Mouse (Mus musculus): ENCODE measurements around the gene Tpgs1. TPM values are rescaled to one million over a fixed set of nuclear protein-coding genes. Genes with fewer than 3 reads are reported as not detected.
A peak's percentile ranks its signal among the peaks of the same experiment; 100 is the strongest.

Tpgs1 gene
- polyA plus RNA-seq, 1 experiment from 2014 or later, result 53.2 TPM

DNA sequence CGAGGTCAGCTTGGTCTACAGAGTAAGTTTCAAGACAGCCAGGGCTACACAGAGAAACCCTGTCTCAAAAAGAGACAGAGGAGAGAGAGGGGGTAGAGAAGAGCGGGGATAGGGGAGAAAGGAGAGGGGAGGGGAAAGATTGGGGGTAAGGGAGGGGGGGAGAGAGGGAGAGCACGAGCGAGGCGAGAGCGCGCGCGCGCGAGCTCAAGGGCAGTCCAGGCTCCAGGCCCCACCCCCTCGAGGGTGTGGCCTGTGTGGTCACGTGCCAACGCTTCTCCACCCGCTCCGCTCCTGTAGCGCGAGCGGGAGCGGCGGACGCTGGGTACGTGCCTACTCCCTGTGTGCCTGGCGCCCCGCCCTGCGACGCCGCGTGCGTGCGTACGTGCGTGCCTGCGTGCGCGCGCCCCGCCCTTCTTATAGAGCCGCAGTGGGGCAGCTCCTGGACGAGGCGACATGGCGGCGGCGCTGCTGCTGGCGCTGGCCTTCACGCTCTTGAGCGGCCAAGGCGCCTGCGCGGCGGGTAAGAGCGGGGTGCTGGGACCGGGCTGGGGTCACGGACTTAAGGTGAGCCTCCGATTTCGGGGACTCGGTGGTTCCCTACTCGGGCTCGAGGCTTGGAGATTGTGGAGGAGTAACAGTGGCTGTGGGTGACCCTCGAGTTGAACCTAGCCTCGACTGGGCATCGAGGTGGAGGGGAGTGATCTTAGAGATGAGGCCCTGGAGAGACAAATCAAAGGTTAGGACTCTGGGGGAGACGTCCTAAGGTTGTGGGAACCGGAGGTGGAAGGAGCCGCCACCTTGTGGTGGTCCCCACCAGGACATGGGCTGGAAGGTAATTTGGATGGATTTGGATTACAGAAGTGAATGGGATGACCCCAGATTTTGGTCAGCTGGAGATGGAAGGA, 35.1 kb downstream of the Tpgs1 start, which contains the start of gene Bsg:
Bsg (plus strand) TSS at position 427 of the 905 bp plus-strand sequence.
- Histone ChIP-seq H3K9me3 (replicated peaks; ENCODE audit: control insufficient read depth, low read length) (no peaks in the 10 kb centered on the region), H3K27me3 (ENCODE audit: control insufficient read depth, insufficient read depth, low read length) (no peaks in the 10 kb centered on the region), H3K9ac (ENCODE audit: low read length) (peak within 1 kb of the TSS; percentile 98), H3K36me3 (ENCODE audit: control insufficient read depth, insufficient read depth, low read length) (peaks cover 9% of the 10 kb centered on the region), H3K4me1 (ENCODE audit: control insufficient read depth, insufficient read depth, low read length) (peaks cover 35% of the 10 kb centered on the region), H3K4me2 (ENCODE audit: low read depth, low read length) (peak within 1 kb of the TSS; percentile 91), H3K4me3 (replicated peaks; ENCODE audit: low read length) (peak within 1 kb of the TSS; percentile 89), H3K27ac (ENCODE audit: low read length) (peak within 1 kb of the TSS; percentile 90)
- under 1% methylated on average over 65 of the region's 65 CpGs for WGBS
- peak; percentile 95 for ATAC-seq (ENCODE audit: insufficient read depth, low FRiP score)

DNA sequence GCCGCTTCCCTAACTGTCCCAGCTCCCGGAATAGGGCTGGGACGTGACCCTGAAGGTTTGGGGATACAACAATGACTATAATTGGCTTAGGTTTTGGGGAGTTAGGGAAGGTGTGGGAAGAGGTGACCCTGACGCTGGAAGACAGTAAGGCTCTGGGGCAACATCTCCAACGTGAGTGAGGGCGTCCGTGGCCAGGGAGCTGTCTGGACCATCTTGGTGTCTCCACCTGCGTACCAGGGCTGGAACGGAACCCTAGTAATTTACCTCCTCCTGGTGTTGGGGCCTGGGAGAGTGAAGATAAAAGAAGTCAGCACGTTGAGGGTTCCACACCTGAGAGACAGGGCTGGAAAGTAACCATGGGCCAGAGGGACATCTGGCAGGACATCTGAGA, 35.8 kb downstream of the Tpgs1 start:
- peak overlapping the region; percentile 91 for H3K4me2 ChIP-seq (ENCODE audit: low read depth, low read length)
- H3K36me3 ChIP-seq (ENCODE audit: control insufficient read depth, insufficient read depth, low read length), result peaks cover 13% of the 10 kb centered on the region
- no peaks in the 10 kb centered on the region for H3K27me3 ChIP-seq (ENCODE audit: control insufficient read depth, insufficient read depth, low read length)
- no peaks in the 10 kb centered on the region for H3K9me3 ChIP-seq (replicated peaks; ENCODE audit: control insufficient read depth, low read length)
- peaks cover 35% of the 10 kb centered on the region for H3K4me1 ChIP-seq (ENCODE audit: control insufficient read depth, insufficient read depth, low read length)
- ATAC-seq (ENCODE audit: insufficient read depth, low FRiP score), result no peak
- 3% methylated on average over 10 of the region's 10 CpGs for WGBS
- peak overlapping the region; percentile 89 for H3K4me3 ChIP-seq (replicated peaks; ENCODE audit: low read length)
- H3K27ac ChIP-seq (ENCODE audit: low read length), result peak overlapping the region; percentile 90
- peak overlapping the region; percentile 98 for H3K9ac ChIP-seq (ENCODE audit: low read length)

DNA sequence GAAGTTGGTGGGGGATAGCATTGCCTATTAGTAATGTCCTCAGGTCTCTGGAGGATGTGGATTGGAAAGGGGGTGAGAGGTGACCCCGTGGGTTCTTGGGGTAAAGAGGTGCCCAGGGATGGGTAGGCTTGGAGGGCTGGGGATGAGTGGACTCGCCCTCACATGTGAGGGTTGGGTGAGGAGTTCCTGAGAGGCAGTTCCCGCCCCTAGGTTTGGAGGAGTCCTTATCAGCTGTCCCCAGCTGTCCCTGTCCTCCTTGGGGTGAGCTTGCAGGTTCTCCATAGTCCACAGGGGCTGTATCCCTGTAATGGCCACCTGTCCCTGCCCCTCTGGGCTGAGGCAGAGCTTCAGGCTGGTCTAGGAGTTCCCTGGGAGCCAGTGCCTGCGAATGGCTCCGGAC, 36.8 kb downstream of the Tpgs1 start:
- H3K27ac ChIP-seq (ENCODE audit: low read length), result no peak overlapping the region
- peaks cover 35% of the 10 kb centered on the region for H3K4me1 ChIP-seq (ENCODE audit: control insufficient read depth, insufficient read depth, low read length)
- H3K4me3 ChIP-seq (replicated peaks; ENCODE audit: low read length), result peak overlapping the region; percentile 89
- ATAC-seq (ENCODE audit: insufficient read depth, low FRiP score), result no peak
- peak overlapping the region; percentile 98 for H3K9ac ChIP-seq (ENCODE audit: low read length)
- 74% methylated on average over 5 of the region's 5 CpGs for WGBS
- H3K9me3 ChIP-seq (replicated peaks; ENCODE audit: control insufficient read depth, low read length), result no peaks in the 10 kb centered on the region
- H3K4me2 ChIP-seq (ENCODE audit: low read depth, low read length), result peak overlapping the region; percentile 91
- H3K27me3 ChIP-seq (ENCODE audit: control insufficient read depth, insufficient read depth, low read length), result no peaks in the 10 kb centered on the region
- peaks cover 23% of the 10 kb centered on the region for H3K36me3 ChIP-seq (ENCODE audit: control insufficient read depth, insufficient read depth, low read length)

DNA sequence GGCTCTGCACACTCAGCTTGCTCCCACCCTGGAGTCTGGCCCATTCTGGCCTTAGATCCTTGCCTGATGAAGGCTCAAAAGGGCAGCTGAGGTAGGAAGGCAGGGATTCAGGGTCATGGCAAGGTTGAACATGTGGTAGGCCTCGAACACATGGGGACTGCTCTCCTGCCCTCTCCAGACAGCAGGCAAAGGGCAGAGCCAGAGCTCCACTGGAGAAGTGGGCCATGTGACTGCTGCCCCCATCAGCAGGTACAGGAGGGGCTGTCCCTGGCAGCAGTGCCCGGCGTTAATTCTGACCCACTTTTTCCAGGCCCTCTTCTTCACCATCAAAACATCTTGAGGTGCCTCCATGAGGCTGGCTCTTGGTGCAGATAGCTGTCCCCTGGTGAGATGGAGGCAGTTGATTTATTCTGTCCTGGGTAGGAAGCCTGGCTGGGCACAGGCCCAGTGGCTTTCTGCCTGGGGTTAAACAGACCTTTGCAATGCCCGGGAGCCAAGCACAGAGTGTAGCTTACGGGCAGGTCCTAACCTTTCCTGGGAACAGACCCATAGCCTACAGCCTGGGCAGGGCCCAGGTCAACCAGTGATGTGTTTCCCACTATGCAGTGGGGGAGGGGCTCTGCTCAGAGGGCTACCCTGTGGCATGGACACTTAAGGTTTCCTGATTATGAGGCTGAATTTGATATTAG, 37.4 kb downstream of the Tpgs1 start:
- no peak overlapping the region for H3K27ac ChIP-seq (ENCODE audit: low read length)
- H3K4me1 ChIP-seq (ENCODE audit: control insufficient read depth, insufficient read depth, low read length), result peaks cover 31% of the 10 kb centered on the region
- 74% methylated on average over 5 of the region's 5 CpGs for WGBS
- H3K4me2 ChIP-seq (ENCODE audit: low read depth, low read length), result peak overlapping the region; percentile 91
- H3K9me3 ChIP-seq (replicated peaks; ENCODE audit: control insufficient read depth, low read length), result no peaks in the 10 kb centered on the region
- H3K9ac ChIP-seq (ENCODE audit: low read length), result peak overlapping the region; percentile 98
- peak overlapping the region; percentile 89 for H3K4me3 ChIP-seq (replicated peaks; ENCODE audit: low read length)
- no peak for ATAC-seq (ENCODE audit: insufficient read depth, low FRiP score)
- peaks cover 28% of the 10 kb centered on the region for H3K36me3 ChIP-seq (ENCODE audit: control insufficient read depth, insufficient read depth, low read length)
- H3K27me3 ChIP-seq (ENCODE audit: control insufficient read depth, insufficient read depth, low read length), result no peaks in the 10 kb centered on the region

DNA sequence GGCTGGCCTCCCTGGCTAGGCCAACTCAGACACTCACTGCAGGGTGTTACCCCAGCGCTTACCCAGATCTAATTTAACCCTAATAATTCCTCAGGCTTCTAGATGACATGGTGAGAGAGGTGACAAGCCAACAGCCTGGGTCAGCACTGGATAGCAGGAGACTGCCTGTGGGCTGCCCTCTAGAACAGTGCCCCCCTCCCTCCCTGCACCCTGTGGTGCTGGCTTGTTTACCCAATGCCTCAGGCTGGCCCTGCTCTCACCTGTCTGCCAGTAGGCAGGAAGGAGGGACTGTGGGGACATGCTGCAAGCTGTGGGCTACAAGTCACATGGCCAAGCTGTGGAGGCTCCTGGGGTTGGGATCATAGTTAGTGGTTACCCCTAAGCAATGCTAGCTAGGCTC, 38.0 kb downstream of the Tpgs1 start:
- no peak for ATAC-seq (ENCODE audit: insufficient read depth, low FRiP score)
- no peak overlapping the region for H3K27ac ChIP-seq (ENCODE audit: low read length)
- H3K4me1 ChIP-seq (ENCODE audit: control insufficient read depth, insufficient read depth, low read length), result peaks cover 24% of the 10 kb centered on the region
- no peaks in the 10 kb centered on the region for H3K27me3 ChIP-seq (ENCODE audit: control insufficient read depth, insufficient read depth, low read length)
- no peaks in the 10 kb centered on the region for H3K9me3 ChIP-seq (replicated peaks; ENCODE audit: control insufficient read depth, low read length)
- peak overlapping the region; percentile 91 for H3K4me2 ChIP-seq (ENCODE audit: low read depth, low read length)
- H3K9ac ChIP-seq (ENCODE audit: low read length), result no peak overlapping the region; the same call in 1 of the 2 replicates
- no peak overlapping the region for H3K4me3 ChIP-seq (replicated peaks; ENCODE audit: low read length)
- H3K36me3 ChIP-seq (ENCODE audit: control insufficient read depth, insufficient read depth, low read length), result peaks cover 34% of the 10 kb centered on the region
- 65% methylated on average over 1 of the region's 1 CpGs for WGBS

DNA sequence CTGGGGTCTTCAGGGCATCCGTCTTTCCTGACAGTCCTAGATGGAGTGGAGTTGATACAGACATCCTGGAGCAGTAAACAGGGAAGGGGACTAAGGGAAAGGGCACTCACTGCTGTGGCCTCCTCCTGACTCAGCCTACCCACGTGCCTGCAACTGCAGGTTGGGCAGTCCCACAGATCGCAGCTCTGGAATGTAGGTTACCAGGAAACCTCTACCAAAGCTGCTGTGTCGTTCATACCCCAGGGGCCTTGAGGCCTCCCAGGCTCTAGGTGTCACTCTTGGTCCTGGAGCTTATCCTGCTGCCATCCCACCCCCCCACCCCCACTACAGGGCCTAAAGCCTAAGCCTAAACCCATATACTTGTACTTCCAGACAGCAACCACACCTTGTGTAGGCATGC, 38.6 kb downstream of the Tpgs1 start:
- 54% methylated on average over 4 of the region's 4 CpGs for WGBS
- ATAC-seq (ENCODE audit: insufficient read depth, low FRiP score), result no peak

DNA sequence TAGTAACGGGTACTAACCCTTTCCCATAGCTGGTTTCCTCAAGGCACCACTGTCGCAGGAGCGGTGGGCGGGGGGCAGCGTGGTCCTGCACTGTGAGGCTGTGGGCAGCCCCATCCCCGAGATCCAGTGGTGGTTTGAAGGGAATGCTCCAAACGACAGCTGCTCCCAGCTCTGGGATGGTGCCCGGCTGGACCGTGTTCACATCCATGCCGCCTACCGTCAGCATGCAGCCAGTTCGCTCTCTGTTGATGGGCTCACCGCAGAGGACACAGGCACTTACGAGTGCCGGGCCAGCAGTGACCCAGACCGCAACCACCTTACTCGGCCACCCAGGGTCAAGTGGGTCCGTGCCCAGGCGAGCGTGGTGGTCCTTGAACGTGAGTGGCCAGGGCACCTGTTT, 39.5 kb downstream of the Tpgs1 start:
- H3K9ac ChIP-seq (ENCODE audit: low read length), result no peak overlapping the region
- peaks cover 34% of the 10 kb centered on the region for H3K36me3 ChIP-seq (ENCODE audit: control insufficient read depth, insufficient read depth, low read length)
- no peak overlapping the region for H3K4me2 ChIP-seq (ENCODE audit: low read depth, low read length)
- no peaks in the 10 kb centered on the region for H3K27me3 ChIP-seq (ENCODE audit: control insufficient read depth, insufficient read depth, low read length)
- no peaks in the 10 kb centered on the region for H3K9me3 ChIP-seq (replicated peaks; ENCODE audit: control insufficient read depth, low read length)
- no peak for ATAC-seq (ENCODE audit: insufficient read depth, low FRiP score)
- H3K4me3 ChIP-seq (replicated peaks; ENCODE audit: low read length), result no peak overlapping the region
- no peak overlapping the region for H3K27ac ChIP-seq (ENCODE audit: low read length)
- peaks cover 23% of the 10 kb centered on the region for H3K4me1 ChIP-seq (ENCODE audit: control insufficient read depth, insufficient read depth, low read length)
- 90% methylated on average over 21 of the region's 21 CpGs for WGBS

More for the DNA sequence above, 38.6 kb downstream of the Tpgs1 start:
- H3K9me3 ChIP-seq (replicated peaks; ENCODE audit: control insufficient read depth, low read length), result no peaks in the 10 kb centered on the region
- H3K4me2 ChIP-seq (ENCODE audit: low read depth, low read length), result no peak overlapping the region
- H3K4me1 ChIP-seq (ENCODE audit: control insufficient read depth, insufficient read depth, low read length), result peaks cover 23% of the 10 kb centered on the region
- no peak overlapping the region for H3K4me3 ChIP-seq (replicated peaks; ENCODE audit: low read length)
- peak overlapping the region; percentile 25; the same call in 1 of the 2 replicates for H3K27ac ChIP-seq (ENCODE audit: low read length)
- H3K36me3 ChIP-seq (ENCODE audit: control insufficient read depth, insufficient read depth, low read length), result peaks cover 34% of the 10 kb centered on the region
- H3K27me3 ChIP-seq (ENCODE audit: control insufficient read depth, insufficient read depth, low read length), result no peaks in the 10 kb centered on the region
- no peak overlapping the region for H3K9ac ChIP-seq (ENCODE audit: low read length)

DNA sequence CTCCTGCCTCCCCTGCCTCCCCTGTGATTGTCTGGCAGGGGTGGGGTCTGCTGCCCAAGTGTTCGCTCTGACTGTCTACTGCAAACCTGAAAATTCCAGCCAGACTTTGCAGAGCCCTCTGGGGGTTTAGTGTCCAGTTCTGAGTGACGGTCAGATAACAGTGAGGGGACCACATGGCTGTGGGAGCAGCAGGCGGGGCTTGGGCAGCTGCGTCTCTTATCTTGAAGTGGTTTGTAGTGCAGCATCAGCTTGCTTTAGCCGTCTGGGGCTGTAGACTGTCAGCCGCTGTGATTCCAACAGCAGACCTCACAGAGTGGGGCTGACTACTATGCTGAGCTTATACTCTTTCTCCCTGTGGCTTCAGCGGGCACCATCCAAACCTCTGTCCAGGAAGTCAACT, 40.1 kb downstream of the Tpgs1 start:
- Histone ChIP-seq H3K36me3 (ENCODE audit: control insufficient read depth, insufficient read depth, low read length) (peaks cover 34% of the 10 kb centered on the region), H3K4me3 (replicated peaks; ENCODE audit: low read length) (no peak overlapping the region), H3K9ac (ENCODE audit: low read length) (no peak overlapping the region), H3K27me3 (ENCODE audit: control insufficient read depth, insufficient read depth, low read length) (peaks cover 6% of the 10 kb centered on the region; the same call in 1 of the 2 replicates), H3K4me2 (ENCODE audit: low read depth, low read length) (no peak overlapping the region), H3K27ac (ENCODE audit: low read length) (no peak overlapping the region), H3K4me1 (ENCODE audit: control insufficient read depth, insufficient read depth, low read length) (peaks cover 23% of the 10 kb centered on the region), H3K9me3 (replicated peaks; ENCODE audit: control insufficient read depth, low read length) (no peaks in the 10 kb centered on the region)
- no peak for ATAC-seq (ENCODE audit: insufficient read depth, low FRiP score)
- WGBS, result 55% methylated on average over 7 of the region's 7 CpGs

DNA sequence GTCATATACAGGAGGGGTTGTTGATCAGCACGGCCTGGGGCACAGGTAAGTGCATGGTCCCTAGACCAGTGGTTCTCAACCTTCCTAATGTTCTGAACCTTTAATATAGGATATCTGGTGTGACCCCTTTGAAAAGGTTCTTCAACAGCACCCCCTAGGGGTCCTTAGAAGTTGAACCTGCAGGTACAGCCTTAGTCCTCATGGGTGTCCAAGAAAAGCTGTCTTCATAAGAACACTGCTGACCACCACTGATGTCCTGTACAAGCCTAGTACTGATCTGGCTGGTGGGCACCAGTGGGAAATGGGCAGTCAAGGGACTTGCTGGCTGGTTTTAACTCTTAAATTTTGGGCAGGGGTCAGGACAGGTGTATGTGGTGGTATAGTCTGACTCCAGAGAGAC, 42.9 kb downstream of the Tpgs1 start:
- Histone ChIP-seq H3K4me2 (ENCODE audit: low read depth, low read length) (no peak overlapping the region), H3K9ac (ENCODE audit: low read length) (no peak overlapping the region), H3K27me3 (ENCODE audit: control insufficient read depth, insufficient read depth, low read length) (peaks cover 28% of the 10 kb centered on the region), H3K27ac (ENCODE audit: low read length) (no peak overlapping the region), H3K36me3 (ENCODE audit: control insufficient read depth, insufficient read depth, low read length) (peaks cover 34% of the 10 kb centered on the region), H3K4me1 (ENCODE audit: control insufficient read depth, insufficient read depth, low read length) (peaks cover 8% of the 10 kb centered on the region), H3K4me3 (replicated peaks; ENCODE audit: low read length) (no peak overlapping the region), H3K9me3 (replicated peaks; ENCODE audit: control insufficient read depth, low read length) (no peaks in the 10 kb centered on the region)
- peak; percentile 6; the same call in 1 of the 2 replicates for ATAC-seq (ENCODE audit: insufficient read depth, low FRiP score)
- WGBS, result 85% methylated on average over 1 of the region's 1 CpGs

All from stomach, embryonic 16.5 days (tissue).